Mouse (Mus musculus): Measurements from ENCODE around the gene Kat7.

- TF ChIP-seq CTCF (IDR thresholded peaks at IDR 0.05; ENCODE audit: insufficient read depth, low read depth, low read length): no peak
- no peak for TF ChIP-seq POLR2A (IDR thresholded peaks at IDR 0.05; ENCODE audit: insufficient read depth, low read depth, low read length)
Measured at GRCm38 (mm10) chr11:95333209-95333608, 23.2 kb upstream of the Kat7 start.
